In the genomic region with DNA sequence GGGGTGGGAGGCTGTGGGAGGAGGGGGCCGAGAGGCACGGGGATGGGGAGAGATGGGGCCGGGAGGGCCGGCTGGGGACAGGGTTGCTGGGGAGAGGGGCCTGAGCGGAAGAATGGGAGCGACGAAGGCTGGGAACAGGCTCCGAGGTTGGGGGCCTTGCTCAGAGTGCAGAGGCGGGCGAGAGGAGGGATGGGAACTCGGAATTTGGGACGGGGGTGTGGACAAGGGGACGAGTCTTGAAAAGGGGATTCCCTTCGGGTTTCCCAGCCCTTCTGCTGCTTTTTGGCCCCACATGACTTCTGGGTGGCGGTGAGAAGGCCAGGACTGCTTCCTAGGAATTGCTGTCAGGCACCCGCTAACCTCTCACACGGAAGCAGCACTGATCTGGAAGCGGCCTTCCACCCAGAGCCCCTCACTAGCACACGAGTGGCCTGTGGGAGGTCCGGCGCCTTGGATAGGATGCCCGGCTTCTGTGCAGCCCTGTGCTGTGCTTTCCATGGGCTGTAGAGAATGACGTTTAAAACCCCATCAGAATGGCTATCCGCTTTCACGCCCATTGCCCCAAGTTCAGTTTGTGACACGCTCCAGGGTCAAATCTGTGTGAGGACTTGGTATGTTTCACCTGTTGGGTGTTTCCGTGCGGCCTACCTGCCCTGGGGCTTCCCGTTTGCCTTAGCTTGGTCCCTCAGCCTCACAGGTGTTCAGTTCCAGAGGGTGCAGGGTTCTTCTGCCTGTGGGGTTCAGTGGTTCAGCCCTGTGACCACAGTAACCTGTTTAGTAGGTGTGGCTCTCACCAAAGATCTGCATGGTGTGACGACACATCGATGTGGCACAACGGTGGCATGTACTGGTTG, we compare ENCODE assay signal across 8 mouse cellular contexts. TPM values are rescaled to one million over a fixed set of nuclear protein-coding genes. Genes with fewer than 3 reads are reported as not detected.
DNase-seq lines count a peak whose midpoint lies in the region; ATAC-seq lines count a peak whose summit lies in the region.

No protein-coding gene starts in this region.

- H3K4me1 ChIP-seq in hindbrain, embryonic 16.5 days (ENCODE audit: control insufficient read depth, insufficient read depth, low read depth, low read length) = peaks cover 36% of the 10 kb centered on the region
- peaks cover 28% of the 10 kb centered on the region for H3K4me1 ChIP-seq in midbrain, embryonic 14.5 days (ENCODE audit: control insufficient read depth, insufficient read depth, low read length)

- no peak for ATAC-seq in hindbrain, embryonic 16.5 days
- ATAC-seq in midbrain, embryonic 14.5 days (ENCODE audit: low FRiP score, low TSS enrichment) = no peak

- peak; percentile 59 for DNase-seq in cerebellum, adult 9-10 months
- no peak for DNase-seq in cerebellum, postnatal 36 days
- DNase-seq in thymus, postnatal 0 days (ENCODE audit: low spot score) = peak; percentile 24
- DNase-seq in thymus, postnatal 4 days = no peak
- no peak for DNase-seq in midbrain, embryonic 14.5 days
- DNase-seq in left cerebral cortex, postnatal 36 days (ENCODE audit: low spot score in 2 of 2) = no peak
- no peak for DNase-seq in spleen, postnatal 14 days (ENCODE audit: low spot score in 2 of 2)

- H3K9ac ChIP-seq in hindbrain, embryonic 16.5 days (ENCODE audit: low read depth, low read length) = peak overlapping the region; percentile 82
- peak overlapping the region; percentile 90 for H3K9ac ChIP-seq in midbrain, embryonic 14.5 days (replicated peaks; ENCODE audit: low read length)

- WGBS in hindbrain, embryonic 16.5 days = 18% methylated on average over 30 of the region's 32 CpGs
- WGBS in midbrain, embryonic 14.5 days = 18% methylated on average over 32 of the region's 32 CpGs

- H3K9me3 ChIP-seq in hindbrain, embryonic 16.5 days (ENCODE audit: control insufficient read depth, low read length) = no peaks in the 10 kb centered on the region
- no peaks in the 10 kb centered on the region for H3K9me3 ChIP-seq in midbrain, embryonic 14.5 days (ENCODE audit: control insufficient read depth, low read length)

- intact Hi-C loops in left cerebral cortex, postnatal 36 days (cut with DNase I) = no loop called here

- H3K4me3 ChIP-seq in hindbrain, embryonic 16.5 days (ENCODE audit: low read length) = peak overlapping the region; percentile 60
- H3K4me3 ChIP-seq in midbrain, embryonic 14.5 days (replicated peaks; ENCODE audit: low read depth, low read length) = peak overlapping the region; percentile 93

- peak overlapping the region; percentile 86 for H3K27ac ChIP-seq in hindbrain, embryonic 16.5 days (ENCODE audit: low read depth, low read length)
- peak overlapping the region; percentile 85 for H3K27ac ChIP-seq in midbrain, embryonic 14.5 days (replicated peaks; ENCODE audit: low read depth, low read length)

- H3K4me2 ChIP-seq in hindbrain, embryonic 16.5 days (ENCODE audit: low read length) = peak overlapping the region; percentile 91
- H3K4me2 ChIP-seq in midbrain, embryonic 14.5 days (ENCODE audit: low read length) = peak overlapping the region; percentile 97

- H3K27me3 ChIP-seq in hindbrain, embryonic 16.5 days (replicated peaks; ENCODE audit: control insufficient read depth, insufficient read depth, low read length) = no peaks in the 10 kb centered on the region
- H3K27me3 ChIP-seq in midbrain, embryonic 14.5 days (ENCODE audit: control insufficient read depth, insufficient read depth, low read length) = no peaks in the 10 kb centered on the region

- H3K36me3 ChIP-seq in hindbrain, embryonic 16.5 days (ENCODE audit: control insufficient read depth, insufficient read depth, low read length) = peaks cover 7% of the 10 kb centered on the region; the same call in 1 of the 2 replicates
- peaks cover 20% of the 10 kb centered on the region for H3K36me3 ChIP-seq in midbrain, embryonic 14.5 days (ENCODE audit: control insufficient read depth, insufficient read depth, low read length)

RNA-seq across cellular contexts. Expression of gene Agpat1, which starts 2.4 kb away (rescaled TPM):
- 37.5 and 44.9 TPM in 2 replicates for polyA plus RNA-seq in thymus, postnatal 0 days (2015; fragmentation: Nextera tagmentation; extraction: Ambion mirVana)
- polyA plus RNA-seq in hindbrain, embryonic 16.5 days (2015; fragmentation: Nextera tagmentation; extraction: Ambion mirVana) = 122 and 128 TPM in 2 replicates
- polyA plus RNA-seq in midbrain, embryonic 14.5 days (2014; fragmentation: Nextera tagmentation; extraction: Ambion mirVana) = 122 and 123 TPM in 2 replicates
- total RNA-seq in left cerebral cortex, postnatal 36 days (2021) = 100 to 1,000 TPM; 161 to 177 TPM

RNA-seq across cellular contexts. Expression of gene Rnf5, which starts 2.9 kb away (rescaled TPM):
- polyA plus RNA-seq in thymus, postnatal 0 days (2015; fragmentation: Nextera tagmentation; extraction: Ambion mirVana) = 135 and 144 TPM in 2 replicates
- polyA plus RNA-seq in hindbrain, embryonic 16.5 days (2015; fragmentation: Nextera tagmentation; extraction: Ambion mirVana) = 281 and 296 TPM in 2 replicates
- 223 and 269 TPM in 2 replicates for polyA plus RNA-seq in midbrain, embryonic 14.5 days (2014; fragmentation: Nextera tagmentation; extraction: Ambion mirVana)
- total RNA-seq in left cerebral cortex, postnatal 36 days (2021) = 10 to 100 TPM; 66.9 to 72.0 TPM

RNA-seq across cellular contexts. Expression of gene Ager, which starts 8.8 kb away (rescaled TPM):
- polyA plus RNA-seq in thymus, postnatal 0 days (2015; fragmentation: Nextera tagmentation; extraction: Ambion mirVana) = 2.5 and 4.0 TPM in 2 replicates
- 1.3 and 1.6 TPM in 2 replicates for polyA plus RNA-seq in hindbrain, embryonic 16.5 days (2015; fragmentation: Nextera tagmentation; extraction: Ambion mirVana)
- polyA plus RNA-seq in midbrain, embryonic 14.5 days (2014; fragmentation: Nextera tagmentation; extraction: Ambion mirVana) = 1.2 and 1.4 TPM in 2 replicates
- under 1 TPM; 0.30 to 0.75 TPM for total RNA-seq in left cerebral cortex, postnatal 36 days (2021)

RNA-seq across cellular contexts. Expression of gene Egfl8, which starts 9.4 kb away (rescaled TPM):
- 3.1 and 3.3 TPM in 2 replicates for polyA plus RNA-seq in thymus, postnatal 0 days (2015; fragmentation: Nextera tagmentation; extraction: Ambion mirVana)
- polyA plus RNA-seq in hindbrain, embryonic 16.5 days (2015; fragmentation: Nextera tagmentation; extraction: Ambion mirVana) = 8.3 and 9.5 TPM in 2 replicates
- polyA plus RNA-seq in midbrain, embryonic 14.5 days (2014; fragmentation: Nextera tagmentation; extraction: Ambion mirVana) = 6.7 and 9.5 TPM in 2 replicates
- total RNA-seq in left cerebral cortex, postnatal 36 days (2021) = 1 to 10 TPM; 2.7 to 3.3 TPM

RNA-seq across cellular contexts. Expression of gene Pbx2, which starts 15.3 kb away (rescaled TPM):
- polyA plus RNA-seq in thymus, postnatal 0 days (2015; fragmentation: Nextera tagmentation; extraction: Ambion mirVana) = 10.4 and 13.3 TPM in 2 replicates
- 7.3 and 8.3 TPM in 2 replicates for polyA plus RNA-seq in hindbrain, embryonic 16.5 days (2015; fragmentation: Nextera tagmentation; extraction: Ambion mirVana)
- 12.8 and 13.5 TPM in 2 replicates for polyA plus RNA-seq in midbrain, embryonic 14.5 days (2014; fragmentation: Nextera tagmentation; extraction: Ambion mirVana)
- 10 to 100 TPM; 53.2 to 58.4 TPM for total RNA-seq in left cerebral cortex, postnatal 36 days (2021)

Comparison
In these comparisons a context has a peak if more than half of its experiments do, and no peak if none do; other contexts are left out.
1. DNase-seq: peak in cerebellum, adult 9-10 months (single experiment) and thymus, postnatal 0 days (single experiment); none in cerebellum, postnatal 36 days (0 of 2), thymus, postnatal 4 days (single experiment), midbrain, embryonic 14.5 days (single experiment), left cerebral cortex, postnatal 36 days (0 of 2) and spleen, postnatal 14 days (0 of 2).